Mouse (Mus musculus) ES-Bruce4 (cell line): ENCODE results near the gene Mcm8.

Experiments
- CTCF ChIP-seq: IDR thresholded peaks from one replicate; pipeline ENCODE4 v1.8.1; 2011; ENCODE audit warnings: low read depth, low read length
- EP300 ChIP-seq: IDR thresholded peaks from 2 replicates; pipeline ENCODE4 v1.6.1; 2011; ENCODE audit warnings: low read depth, low read length; ENCODE audit not compliant: insufficient read depth
- POLR2A ChIP-seq: IDR thresholded peaks from one replicate; pipeline ENCODE4 v1.8.1; 2011; ENCODE audit warnings: low read length; ENCODE audit not compliant: insufficient read depth

DNA sequence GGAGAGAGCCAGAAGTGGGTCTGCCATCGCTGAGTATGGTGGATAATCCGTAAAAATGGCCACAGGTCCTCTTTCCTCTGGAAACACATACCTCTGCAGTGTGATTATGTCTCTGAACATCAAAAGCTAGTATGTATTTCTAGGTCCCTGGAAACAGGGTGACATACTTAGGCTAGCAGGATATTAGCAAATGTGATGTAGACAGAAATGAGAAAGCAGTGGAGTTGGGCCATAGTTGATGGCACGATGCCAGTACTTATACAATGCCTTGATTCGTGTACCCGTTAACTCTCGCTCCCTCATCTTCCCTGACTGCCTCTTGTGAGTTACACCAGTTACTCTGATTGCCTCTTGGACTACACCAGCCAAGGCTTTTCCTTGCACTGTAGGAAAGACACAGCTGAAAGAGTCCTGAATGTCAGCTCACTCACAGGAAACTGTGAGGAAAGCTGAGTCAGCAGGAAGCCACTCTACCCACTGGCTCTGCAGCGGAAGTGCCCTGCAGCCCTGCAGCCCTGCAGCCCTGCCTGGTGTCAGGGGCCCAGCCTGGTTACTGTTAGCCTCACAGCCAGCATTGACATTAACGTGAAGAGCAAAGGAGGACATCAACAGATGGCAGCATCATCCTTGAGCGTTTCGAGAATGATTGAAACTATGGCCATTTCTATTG is 57.9 kb downstream of the Mcm8 start:
- TF ChIP-seq CTCF (no peak), POLR2A (no peak), EP300 (no peak)
